Mouse (Mus musculus) cortical plate, adult 2 months (tissue): ENCODE results near the gene Mmp11. TPM values are rescaled to one million over a fixed set of nuclear protein-coding genes. Genes with fewer than 3 reads are reported as not detected.

Source experiments
- H3K27ac ChIP-seq: fragments of 200-500 bp; 2 replicates; pipeline ENCODE4 v1.5.1; 2012; ENCODE audit warnings: low read length, control low read depth, inconsistent platforms; ENCODE audit not compliant: insufficient read depth
- H3K4me1 ChIP-seq: fragments of 200-500 bp; 2 replicates; pipeline ENCODE4 v1.6.1; 2011; ENCODE audit warnings: low read length; ENCODE audit not compliant: control insufficient read depth, insufficient read depth
- H3K4me3 ChIP-seq: fragments of 200-500 bp; 2 replicates; pipeline ENCODE4 v1.5.1; 2011; ENCODE audit warnings: mild to moderate bottlenecking, low read length, control low read depth; ENCODE audit not compliant: insufficient read depth
- CTCF ChIP-seq: fragments of 200-500 bp; IDR thresholded peaks from 2 replicates; pipeline ENCODE4 v1.5.1; 2011; ENCODE audit warnings: mild to moderate bottlenecking, control low read depth, low read length; ENCODE audit not compliant: insufficient read depth; ENCODE audit errors: extremely low read depth
- POLR2A ChIP-seq: fragments of 200-500 bp; IDR thresholded peaks from 2 replicates; pipeline ENCODE4 v1.6.1; 2011; ENCODE audit warnings: mild to moderate bottlenecking, low read length, control low read depth; ENCODE audit not compliant: insufficient read depth; ENCODE audit errors: extremely low read depth
- polyA plus RNA-seq: library from polyadenylated mRNA; depleted of rRNA; stranded (reverse); fragments of >200 nt; gene quantifications from 2 replicates; pipeline ENCODE4 v1.2.3, GENCODE M21; 2012

Mmp11 gene
- polyA plus RNA-seq, 1 experiment: 2.6 TPM

DNA sequence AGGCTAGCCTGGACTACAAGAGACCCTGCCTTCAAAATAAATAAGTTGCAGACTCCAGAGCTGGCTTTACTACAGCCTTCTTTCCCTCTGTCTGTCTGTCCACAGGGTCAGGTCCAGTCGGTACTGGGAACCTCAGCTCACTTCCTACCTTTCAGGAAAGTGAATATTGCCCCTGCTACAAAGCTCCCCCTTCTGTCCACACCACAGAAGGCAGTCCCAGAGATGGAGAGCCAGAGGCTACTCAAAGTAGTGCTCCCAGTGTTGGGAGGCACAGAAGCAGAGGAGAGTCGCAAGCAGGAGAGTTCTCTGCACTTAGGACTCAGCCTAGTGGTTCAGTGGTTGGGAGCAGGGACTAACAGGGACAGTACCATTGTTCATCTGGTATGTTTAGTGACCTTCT, 12.0 kb downstream of the Mmp11 start:
- TF ChIP-seq CTCF: no peak
- TF ChIP-seq POLR2A: no peak
- H3K4me1 ChIP-seq: no peaks in the 10 kb centered on the region; the same call in 1 of the 2 replicates
- H3K4me3 ChIP-seq: no peak overlapping the region
- no peak overlapping the region for H3K27ac ChIP-seq

DNA sequence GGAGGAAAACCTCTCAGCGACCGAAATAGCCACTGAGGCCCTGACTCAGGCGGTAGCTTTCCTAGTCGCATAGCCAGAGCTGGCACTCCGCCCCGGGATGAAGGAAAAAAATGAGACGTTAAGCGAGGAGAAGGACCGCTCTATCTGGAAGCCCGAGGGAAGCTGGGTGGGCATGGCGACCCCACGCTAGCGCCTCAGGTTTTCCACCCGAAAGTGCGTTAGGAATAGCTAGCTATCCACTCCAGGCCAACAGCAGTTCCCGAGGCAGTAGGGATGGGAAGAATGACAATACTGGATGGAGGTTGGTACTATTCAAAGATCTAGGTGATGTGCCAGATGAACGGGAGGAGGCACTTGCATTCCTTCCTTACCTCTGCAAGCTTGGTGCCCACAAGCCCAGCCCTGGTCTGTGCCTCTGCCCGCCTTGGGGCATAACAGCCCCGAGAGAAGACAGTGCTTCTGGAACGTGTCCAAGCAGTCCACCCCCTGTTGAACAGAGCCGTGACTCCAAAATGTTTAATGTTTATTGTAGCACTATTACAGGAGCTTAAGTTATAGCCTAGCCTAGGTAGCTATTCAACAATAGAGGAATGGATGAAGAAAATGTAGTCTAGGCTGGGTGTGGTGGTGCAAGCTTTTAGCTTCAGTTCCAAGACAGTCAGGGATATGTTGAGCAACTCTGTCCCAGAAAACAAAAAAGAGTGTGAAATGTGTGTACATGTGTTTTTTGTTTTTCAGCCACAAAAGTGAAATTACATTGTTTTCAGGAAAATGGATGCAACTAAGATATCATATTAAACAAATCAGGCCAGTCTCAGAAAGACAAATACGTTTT, 14.4 kb downstream of the Mmp11 start:
- peak overlapping the region; percentile 58 for H3K4me3 ChIP-seq
- TF ChIP-seq CTCF: no peak
- TF ChIP-seq POLR2A: no peak
- H3K27ac ChIP-seq: peak overlapping the region; percentile 61
- H3K4me1 ChIP-seq: peaks cover 2% of the 10 kb centered on the region

DNA sequence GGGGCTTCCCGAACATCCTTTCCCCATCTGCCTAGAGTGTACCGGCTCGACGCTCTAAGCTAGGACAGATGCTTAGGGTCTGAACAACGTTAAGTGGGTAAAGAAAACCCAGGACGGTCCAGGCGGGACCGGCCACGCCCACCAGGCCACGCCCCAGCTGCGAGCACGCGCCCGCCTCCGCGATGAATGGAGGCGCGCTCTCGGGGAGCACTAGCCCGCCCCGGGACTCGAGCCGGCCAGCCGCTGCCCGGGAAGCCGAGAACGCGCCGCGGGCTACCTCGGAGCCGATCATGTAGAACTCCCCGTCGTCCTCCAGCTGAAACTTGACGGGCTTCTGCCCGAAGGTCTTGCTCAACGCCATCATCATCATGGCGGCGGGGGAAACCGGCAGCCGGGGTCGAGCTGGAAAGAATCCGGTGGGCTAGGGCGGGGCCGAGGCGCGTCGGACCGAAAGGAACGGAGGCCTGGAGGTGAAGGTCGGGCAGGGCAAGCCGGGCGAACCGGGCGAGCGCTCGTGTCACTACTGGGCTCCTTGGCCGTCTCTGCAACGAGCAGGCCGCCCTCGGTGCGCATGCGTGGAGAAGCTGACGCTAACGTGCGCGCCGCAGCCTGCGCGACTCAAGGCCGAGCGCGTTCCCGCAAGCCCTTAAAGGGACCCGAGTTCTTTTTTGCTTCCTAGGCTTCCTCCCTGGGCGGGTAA, 15.1 kb downstream of the Mmp11 start, which contains the start of gene Smarcb1:
Smarcb1 (minus strand) TSS at position 592 of the 700 bp plus-strand sequence.
- Histone ChIP-seq H3K4me1 (peaks cover 4% of the 10 kb centered on the region), H3K27ac (peak within 1 kb of the TSS; percentile 96), H3K4me3 (peak within 1 kb of the TSS; percentile 58)
- no peak for TF ChIP-seq CTCF
- TF ChIP-seq POLR2A: peak; percentile 86; the same call in 1 of the 2 replicates

DNA sequence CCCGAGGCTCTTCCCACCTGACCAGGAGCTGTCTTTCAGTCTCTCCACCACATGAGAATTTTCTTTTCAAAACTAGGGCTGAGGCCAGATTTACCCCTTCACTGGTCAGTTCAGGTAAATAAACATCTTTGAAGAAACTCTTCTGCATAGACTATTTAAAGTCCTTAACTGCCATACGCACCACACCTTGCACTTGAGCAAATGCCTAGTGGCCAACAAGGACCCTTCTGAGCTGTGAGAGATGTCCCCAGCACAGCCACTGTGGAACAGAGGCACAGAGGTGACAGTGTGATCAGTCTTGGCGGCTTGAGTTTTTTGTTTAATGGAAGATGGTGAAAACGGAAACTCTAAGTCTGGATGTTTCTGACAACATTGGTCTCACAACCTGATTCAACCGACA, 17.3 kb downstream of the Mmp11 start:
- no peak for TF ChIP-seq CTCF
- no peak for TF ChIP-seq POLR2A
- H3K4me3 ChIP-seq: no peak overlapping the region; the same call in 1 of the 2 replicates
- peaks cover 5% of the 10 kb centered on the region for H3K4me1 ChIP-seq

DNA sequence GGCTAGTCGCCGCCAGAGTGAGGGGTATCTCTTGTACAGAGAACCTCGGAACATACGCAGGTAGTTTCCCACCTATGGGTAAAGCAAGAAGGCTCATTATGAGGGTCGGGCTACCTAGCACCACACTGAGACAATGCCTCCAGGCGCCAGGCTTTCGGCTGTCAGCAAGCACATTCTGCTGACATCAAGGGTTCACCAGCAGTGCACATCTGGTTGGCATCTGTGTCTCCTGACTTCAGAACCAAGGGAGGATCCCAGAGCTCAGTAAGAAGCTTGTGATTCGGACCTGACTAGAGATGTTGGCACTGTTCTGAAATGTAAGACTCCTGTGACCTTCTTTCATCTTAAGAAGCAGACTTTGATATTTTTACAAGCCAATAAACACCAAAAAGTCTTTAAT, 19.5 kb downstream of the Mmp11 start:
- Histone ChIP-seq H3K4me1 (peaks cover 5% of the 10 kb centered on the region), H3K27ac (no peak overlapping the region), H3K4me3 (no peak overlapping the region)
- TF ChIP-seq CTCF: no peak

More for the DNA sequence above, 17.3 kb downstream of the Mmp11 start:
- H3K27ac ChIP-seq: no peak overlapping the region

DNA sequence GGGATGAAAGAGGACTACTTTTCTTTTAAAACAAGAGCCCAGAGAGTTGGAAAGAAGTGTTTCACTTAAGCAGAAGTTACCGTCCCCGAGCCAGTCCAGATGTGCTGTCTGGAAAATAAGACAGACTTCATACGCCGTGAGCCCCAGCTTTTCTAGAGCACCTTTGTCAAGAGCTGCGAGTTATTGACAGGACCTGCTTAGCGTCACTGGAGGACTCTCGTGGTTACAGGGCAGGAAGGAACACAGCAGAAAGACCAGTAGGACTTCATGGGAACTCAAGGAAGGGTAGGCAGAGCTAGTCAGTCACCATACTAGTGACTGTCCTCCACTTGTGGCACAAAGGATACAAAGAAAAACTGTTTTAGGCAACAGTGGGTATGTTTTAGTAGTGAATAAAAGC, 20.7 kb downstream of the Mmp11 start:
- Histone ChIP-seq H3K4me1 (peaks cover 5% of the 10 kb centered on the region), H3K4me3 (no peak overlapping the region), H3K27ac (no peak overlapping the region)
- TF ChIP-seq POLR2A (no peak), CTCF (no peak)

DNA sequence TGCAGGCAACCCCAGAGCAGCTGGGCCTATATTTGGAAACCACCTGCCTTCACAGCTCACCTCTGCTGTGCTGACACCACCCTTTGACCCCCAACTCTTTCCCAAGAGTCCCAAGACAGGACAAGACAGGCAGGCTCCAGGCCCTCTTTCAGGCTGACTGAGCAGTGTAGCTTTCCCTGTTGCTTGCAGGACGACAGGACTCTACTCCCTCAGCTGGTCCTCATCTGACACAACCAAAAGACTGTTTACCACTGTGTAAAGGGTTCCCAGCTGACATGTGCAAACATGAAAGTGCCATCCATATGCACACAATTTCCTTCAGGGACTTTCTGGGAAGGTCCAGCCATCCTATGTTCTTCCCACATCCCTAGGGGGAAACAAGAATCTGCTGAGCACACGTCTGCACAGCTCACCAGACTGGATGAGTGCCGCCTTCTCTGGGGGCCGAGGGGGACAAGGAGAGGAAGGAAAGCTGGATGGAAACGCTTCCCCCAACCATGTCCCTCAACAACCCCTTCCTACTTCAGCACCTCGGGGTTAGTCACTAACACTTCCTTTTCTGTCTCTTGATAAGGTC, 23.2 kb downstream of the Mmp11 start:
- H3K4me3 ChIP-seq: no peak overlapping the region
- TF ChIP-seq POLR2A: no peak
- H3K27ac ChIP-seq: no peak overlapping the region
- H3K4me1 ChIP-seq: peaks cover 3% of the 10 kb centered on the region

DNA sequence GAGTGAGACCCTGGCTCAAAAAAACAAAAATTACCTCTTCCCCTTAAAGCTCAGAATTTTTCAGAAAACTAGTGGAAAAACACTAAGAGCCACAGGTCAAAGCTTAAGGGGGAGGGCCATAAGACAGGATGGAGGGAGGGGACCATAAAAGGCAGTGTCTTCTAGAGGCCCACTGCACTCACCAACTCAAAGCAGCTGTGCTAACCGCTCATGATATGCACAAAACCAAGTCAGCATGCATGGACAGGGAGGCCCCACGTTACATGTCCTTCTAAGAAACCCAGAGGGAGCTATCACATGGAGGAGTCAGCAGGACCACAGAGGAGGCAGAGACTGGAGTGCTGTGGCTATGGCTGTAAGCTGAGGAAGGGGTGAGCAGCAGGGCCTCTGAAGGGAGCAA, 25.6 kb downstream of the Mmp11 start:
- Histone ChIP-seq H3K4me3 (no peak overlapping the region), H3K27ac (no peak overlapping the region), H3K4me1 (no peaks in the 10 kb centered on the region)
- no peak for TF ChIP-seq POLR2A
- no peak for TF ChIP-seq CTCF

DNA sequence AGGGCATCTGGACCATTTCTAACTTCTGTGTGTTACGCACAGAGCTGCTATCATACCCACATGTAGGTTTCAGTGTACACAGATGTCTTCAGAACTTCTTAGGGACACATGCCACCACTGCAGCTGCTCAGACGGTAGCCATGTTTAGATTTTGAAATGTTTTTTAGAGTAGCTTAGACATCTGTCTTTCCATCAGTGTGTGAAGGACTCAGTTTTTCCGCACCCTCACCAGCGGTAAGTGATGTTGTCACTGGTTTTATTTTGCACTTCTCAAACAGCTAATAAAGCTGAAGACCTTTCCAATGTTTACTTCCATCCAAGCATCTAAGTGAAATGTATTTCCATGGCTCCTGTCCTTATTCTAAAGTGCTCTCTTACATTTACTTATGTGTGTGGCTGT, 29.4 kb downstream of the Mmp11 start:
- no peak overlapping the region for H3K27ac ChIP-seq
- TF ChIP-seq CTCF (no peak), POLR2A (no peak)
- H3K4me1 ChIP-seq: no peaks in the 10 kb centered on the region
- H3K4me3 ChIP-seq: no peak overlapping the region

DNA sequence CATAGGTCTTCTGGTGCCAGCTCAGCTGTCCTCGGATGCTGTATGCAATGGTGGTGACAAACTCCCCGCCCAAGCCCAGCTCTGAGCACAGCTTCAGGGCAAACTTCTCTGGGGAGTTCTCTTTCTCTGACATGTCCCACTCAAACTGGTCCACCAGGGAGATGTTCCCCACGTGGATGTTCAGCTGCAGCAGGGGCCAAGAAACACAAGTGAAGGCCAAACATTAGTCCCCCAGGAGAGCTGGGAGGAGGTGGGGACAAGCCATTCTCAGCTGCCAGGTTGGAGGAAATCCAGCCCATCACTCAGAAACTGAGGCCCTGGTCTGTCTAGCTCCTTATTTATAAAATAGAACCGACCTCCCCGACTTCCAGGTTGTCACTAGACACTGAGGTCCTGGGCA, 31.9 kb downstream of the Mmp11 start:
- no peak for TF ChIP-seq CTCF
- no peak for TF ChIP-seq POLR2A
- no peaks in the 10 kb centered on the region for H3K4me1 ChIP-seq
- no peak overlapping the region for H3K27ac ChIP-seq
- H3K4me3 ChIP-seq: no peak overlapping the region
